Mouse (Mus musculus): ENCODE results near the gene Ppp1r12b.
"Not testable (repeated sequence)": the region's sequence is repeated elsewhere in the genome, so short reads cannot be mapped to it uniquely, and the experiment has no call there.

Gene Ppp1r12b

DNA sequence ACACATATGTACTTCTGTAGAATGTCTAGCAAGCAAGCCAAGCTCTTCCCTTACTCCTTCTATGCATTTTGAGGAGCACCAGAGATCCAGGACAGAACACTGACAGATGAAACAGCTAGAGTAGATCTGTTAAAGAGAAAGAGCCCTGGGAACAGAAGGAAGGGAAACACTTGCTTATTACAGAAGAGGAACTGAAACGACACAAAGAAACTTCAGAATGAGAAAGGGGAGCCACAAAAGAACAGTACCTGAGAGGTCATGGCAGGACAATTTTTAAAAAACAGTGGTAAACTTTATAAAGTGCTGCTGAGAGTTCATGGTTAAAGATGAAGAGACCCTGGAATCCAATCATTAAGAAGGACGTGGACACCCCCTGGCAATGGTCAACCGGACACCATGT lies 105.4 kb downstream of the Ppp1r12b start:
- no peak for DNase-seq (ENCODE audit: low read depth)

- DNase-seq (ENCODE audit: low read depth): no peak
Measured at GRCm38 (mm10) chr1:134847851-134848250, 107.9 kb downstream of the Ppp1r12b start.

DNA sequence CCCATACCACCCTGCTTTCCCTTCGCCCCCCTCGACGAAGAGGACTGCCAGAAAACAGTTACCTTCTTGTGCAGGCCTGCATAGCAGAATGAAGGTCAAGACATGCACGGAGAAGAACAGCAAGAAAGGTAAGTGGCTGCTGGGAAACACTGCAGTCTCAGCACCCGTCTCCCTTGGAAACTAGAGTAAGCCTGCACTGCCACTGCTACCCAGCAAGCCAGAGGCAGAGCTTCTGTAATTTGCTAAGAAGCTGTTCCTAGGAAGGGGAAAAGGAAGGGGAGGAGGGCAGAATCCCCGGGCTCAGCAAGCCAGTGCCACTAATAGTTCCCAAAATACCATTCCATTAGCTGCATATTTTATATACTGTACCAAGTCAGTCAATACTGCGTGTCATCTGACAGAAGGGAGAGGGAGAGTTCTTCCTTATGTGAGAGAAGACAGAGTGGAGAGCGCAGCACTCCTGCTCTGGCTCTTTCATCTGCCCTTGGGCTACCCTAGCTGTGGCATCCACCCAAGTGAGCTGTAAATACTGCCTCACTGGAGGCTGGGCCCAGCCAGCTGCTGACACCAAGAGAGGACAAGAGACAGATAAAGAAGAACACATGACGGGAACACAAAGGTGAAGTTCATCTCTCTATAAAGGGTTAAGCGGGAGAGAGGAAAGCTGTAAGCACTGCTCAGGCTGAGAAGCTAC lies 109.3 kb downstream of the Ppp1r12b start:
- DNase-seq (ENCODE audit: low read depth): no peak

- DNase-seq (ENCODE audit: low read depth): no peak
Measured at GRCm38 (mm10) chr1:134843369-134843768, 112.4 kb downstream of the Ppp1r12b start.

- no peak for DNase-seq (ENCODE audit: low read depth)
Measured at GRCm38 (mm10) chr1:134836909-134837480, 118.7 kb downstream of the Ppp1r12b start.

- not testable (repeated sequence) for DNase-seq (ENCODE audit: low read depth)
Measured at GRCm38 (mm10) chr1:134830881-134831280, 124.9 kb downstream of the Ppp1r12b start.

DNA sequence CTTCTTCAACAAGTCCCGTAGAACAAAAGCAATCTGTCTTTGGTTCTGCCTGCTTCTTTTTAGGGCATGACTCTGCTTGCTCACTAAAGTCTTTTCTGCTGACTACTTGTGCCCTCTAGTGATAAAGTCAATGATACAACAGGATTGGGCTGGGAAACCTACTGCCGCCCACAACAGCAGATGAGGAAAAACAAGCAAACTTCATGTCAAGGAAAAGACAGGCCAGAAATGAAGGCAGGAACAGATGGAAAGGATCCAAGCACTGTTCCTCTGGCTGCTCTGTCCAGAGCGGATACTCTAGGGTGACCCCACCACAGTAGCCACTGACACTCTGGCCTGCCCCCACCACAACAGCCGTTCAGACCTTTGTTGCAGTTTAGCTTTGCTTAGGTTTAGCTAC lies 126.1 kb downstream of the Ppp1r12b start:
- peak; percentile 56 for DNase-seq (ENCODE audit: low read depth)

DNA sequence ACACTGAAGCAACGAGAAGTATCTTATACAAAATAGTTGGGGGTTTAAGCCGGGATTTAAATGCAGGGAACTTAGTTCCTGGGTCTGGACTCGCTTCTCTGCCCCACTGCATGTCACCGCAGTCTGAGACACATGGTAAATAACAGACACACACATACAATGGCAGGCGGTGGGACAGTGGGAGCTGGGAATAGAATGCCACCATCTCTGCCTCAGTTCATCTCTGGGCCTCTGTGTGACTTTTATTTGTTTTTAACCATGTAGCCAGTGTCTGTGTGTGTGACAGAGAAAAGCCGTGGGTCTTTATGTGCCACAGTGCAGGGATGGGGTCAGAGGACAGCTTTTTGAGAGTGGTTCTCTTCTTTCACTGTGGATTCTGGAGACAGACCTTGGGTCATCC lies 130.8 kb downstream of the Ppp1r12b start:
- no peak for DNase-seq (ENCODE audit: low read depth)

DNA sequence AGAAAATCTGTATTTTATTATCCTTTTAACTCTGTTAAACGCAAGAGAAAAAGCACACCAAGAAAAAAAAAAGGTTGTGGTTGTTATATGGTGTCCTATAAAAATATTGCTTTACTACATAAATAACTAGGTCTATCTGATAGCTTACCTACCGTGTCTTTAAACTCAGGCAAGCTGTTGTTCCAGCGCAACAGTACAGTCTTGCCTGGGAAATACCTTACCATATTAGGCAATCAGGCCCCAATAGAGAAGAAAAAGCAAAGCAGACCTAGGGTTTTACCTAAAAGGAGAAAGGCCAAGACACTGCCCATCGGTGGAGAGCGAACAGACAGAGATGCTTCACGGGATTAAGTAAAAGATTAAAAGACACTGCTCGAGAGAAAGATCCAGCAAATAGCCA lies 131.9 kb downstream of the Ppp1r12b start:
- no peak for DNase-seq (ENCODE audit: low read depth)

GRCm38 (mm10) chr1:134823323-134823722 lies 132.4 kb downstream of the Ppp1r12b start:
- no peak for DNase-seq (ENCODE audit: low read depth)

GRCm38 (mm10) chr1:134820882-134821281 lies 134.9 kb downstream of the Ppp1r12b start:
- DNase-seq (ENCODE audit: low read depth): no peak

GRCm38 (mm10) chr1:134819196-134819595 lies 136.5 kb downstream of the Ppp1r12b start:
- DNase-seq (ENCODE audit: low read depth): no peak

- peak; percentile 74 for DNase-seq (ENCODE audit: low read depth)
Measured at GRCm38 (mm10) chr1:134818716-134819115, 137.0 kb downstream of the Ppp1r12b start.

DNA sequence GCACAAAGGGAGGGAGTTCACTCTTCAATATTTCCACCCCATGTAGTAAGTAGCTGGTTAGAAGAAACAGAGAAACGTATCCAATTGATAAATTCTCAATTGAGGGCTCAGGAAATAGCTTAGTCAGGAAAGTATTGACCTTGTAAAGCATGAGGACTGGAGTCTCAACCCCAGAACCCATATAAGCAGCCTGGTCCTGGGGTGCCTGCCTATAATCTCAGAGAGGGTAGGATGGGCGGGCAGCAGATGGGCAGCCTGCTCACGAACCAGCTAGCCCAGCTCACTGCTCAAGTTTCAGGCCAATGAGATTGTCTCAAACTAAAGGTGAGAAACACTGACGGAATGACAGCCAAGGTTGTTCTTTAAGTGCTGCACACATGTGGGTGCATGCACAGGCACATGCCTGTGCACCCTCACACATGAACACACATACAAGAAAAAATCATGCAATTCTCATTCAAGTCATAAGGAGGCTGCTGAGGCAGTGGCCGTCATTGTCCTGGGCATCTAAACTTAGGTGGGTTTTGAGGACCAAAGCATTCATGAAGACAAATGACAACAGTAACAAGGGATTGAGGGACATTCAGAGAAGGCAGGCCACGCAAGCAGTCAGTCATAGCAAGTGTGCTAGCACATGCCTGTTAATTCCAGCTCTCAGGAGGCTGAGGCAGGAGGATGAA lies 137.7 kb downstream of the Ppp1r12b start:
- DNase-seq (ENCODE audit: low read depth): no peak

GRCm38 (mm10) chr1:134817120-134817519 lies 138.6 kb downstream of the Ppp1r12b start:
- DNase-seq (ENCODE audit: low read depth): no peak

DNA sequence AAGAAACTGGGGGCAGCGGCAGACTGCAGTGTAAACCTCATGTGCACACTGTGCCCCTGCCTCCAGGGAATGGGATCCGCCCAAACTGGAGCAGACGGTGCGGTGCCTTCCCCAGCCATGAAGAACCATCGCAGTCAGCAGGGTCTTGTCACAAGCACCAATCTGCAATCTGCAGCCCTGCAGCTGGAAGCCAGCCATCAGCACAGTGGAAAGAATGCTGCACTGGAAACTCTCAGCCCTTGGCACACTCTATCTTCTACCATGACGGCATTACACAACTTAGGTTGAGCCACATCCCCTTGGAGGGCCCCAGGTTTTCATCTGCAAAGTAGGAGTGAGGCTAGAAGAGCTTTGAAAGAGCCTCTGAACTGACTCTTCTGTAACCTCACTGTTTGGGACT lies 139.1 kb downstream of the Ppp1r12b start:
- peak; percentile 74 for DNase-seq (ENCODE audit: low read depth)

GRCm38 (mm10) chr1:134815748-134816147 lies 140.0 kb downstream of the Ppp1r12b start:
- no peak for DNase-seq (ENCODE audit: low read depth)

GRCm38 (mm10) chr1:134805471-134805870 lies 150.3 kb downstream of the Ppp1r12b start:
- no peak for DNase-seq (ENCODE audit: low read depth)

DNA sequence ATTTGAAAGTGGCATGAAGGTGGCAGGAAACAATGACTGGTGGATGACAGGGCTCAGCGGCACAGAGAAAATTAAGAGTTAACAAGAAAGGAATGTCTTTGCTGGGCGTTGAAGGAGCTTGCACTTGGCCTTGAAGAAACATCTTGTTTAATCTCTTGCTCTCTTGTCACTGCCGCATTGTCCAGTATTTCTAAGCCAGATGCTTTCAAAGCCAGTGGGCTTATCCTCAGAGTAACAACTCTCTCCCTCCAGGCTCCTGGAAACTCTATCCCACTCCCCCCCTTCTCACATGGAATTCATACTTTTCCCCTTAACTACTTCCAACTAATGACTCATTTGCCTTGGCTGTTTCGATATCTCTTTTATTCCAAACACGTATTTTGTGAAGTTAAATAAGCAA lies 151.4 kb downstream of the Ppp1r12b start:
- DNase-seq (ENCODE audit: low read depth): no peak

GRCm38 (mm10) chr1:134803286-134804117 lies 152.2 kb downstream of the Ppp1r12b start:
- no peak for DNase-seq (ENCODE audit: low read depth)

DNA sequence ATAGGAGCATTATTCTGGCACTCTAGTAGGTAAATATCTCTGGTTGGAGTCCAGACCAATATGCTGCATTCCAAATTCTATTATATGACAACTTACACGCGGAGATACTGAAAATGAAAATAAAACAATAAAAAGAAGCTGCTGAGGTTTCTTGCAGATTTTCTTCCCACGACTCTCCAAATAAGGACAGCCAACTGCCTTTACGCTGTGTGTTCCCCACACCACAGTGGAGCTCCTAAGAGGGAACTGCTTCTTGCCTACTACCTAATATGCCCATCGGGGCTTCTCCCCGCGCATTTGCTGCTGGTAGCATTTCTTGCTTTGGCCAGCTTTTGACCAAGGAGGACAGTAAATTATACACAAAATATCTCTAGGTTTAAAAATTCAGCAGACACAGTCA lies 154.0 kb downstream of the Ppp1r12b start:
- no peak for DNase-seq (ENCODE audit: low read depth)

DNA sequence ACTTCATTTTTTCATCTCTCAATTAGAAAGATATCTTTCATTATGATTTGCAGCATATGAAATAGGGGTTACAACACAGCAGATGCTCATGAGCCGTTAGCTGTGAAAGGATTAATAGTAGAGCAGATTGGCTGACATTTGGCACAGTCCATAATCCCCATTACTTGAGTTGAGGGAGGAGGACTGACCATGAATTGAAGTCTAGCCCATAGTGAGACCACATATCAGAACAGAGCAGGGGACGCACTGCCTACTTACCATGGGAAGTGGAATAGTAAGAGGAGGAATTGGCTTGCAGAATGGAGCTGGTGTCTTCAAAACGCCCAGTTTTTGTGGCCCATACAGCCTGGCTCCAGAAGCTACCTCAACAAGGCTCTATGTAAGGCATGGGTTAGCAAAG lies 159.2 kb downstream of the Ppp1r12b start:
- DNase-seq (ENCODE audit: low read depth): no peak

DNA sequence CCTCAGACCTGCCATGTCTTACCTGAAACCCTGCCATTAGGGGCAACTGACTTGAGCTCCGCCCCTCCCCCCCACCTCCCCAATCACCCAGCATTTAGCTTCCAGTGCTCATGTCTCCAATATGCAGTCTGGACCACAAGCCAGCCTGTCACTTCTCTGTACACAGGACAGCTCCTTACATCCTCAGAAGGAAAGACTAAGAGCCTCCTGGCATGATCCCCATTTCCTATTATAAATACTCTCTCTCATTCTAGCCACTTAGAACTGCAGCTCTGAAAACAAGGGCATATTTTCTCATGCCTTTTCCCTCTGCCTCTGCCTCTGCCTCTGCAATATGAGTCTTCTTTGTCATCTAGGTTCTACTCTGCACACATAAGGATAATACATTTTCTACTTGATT lies 159.7 kb downstream of the Ppp1r12b start:
- DNase-seq (ENCODE audit: low read depth): no peak
